Mouse (Mus musculus) telencephalon, adult 2 months (tissue): Measurements from ENCODE around the gene Plscr1.

Source experiments
- DNase-seq: peaks from one replicate; pipeline ENCODE4 v3.0.0-alpha.2; 2011; ENCODE audit warnings: low read depth, low spot score

The Plscr1 gene

DNA sequence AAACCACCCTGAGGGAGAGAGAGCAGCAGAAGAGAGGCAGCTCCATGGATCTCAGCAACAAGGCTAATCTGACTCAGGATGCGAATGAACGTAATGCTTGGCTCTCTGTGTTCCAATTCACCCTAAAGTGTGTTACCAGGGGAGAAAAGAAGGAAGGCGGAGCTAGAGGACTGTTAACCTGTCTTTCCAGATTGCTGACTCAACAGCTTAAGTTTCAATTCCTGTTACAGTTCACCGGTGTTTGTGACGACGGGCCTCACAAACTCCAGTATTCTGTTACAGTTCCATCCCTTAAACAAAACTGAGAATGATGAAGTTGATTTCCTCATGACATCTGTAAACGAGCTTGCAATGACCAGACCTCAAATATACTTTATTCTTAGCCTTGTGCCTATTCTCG lies 55.5 kb downstream of the Plscr1 start:
- no peak for DNase-seq

GRCm38 (mm10) chr9:92305620-92306220 lies 56.2 kb downstream of the Plscr1 start:
- DNase-seq: no peak

DNA sequence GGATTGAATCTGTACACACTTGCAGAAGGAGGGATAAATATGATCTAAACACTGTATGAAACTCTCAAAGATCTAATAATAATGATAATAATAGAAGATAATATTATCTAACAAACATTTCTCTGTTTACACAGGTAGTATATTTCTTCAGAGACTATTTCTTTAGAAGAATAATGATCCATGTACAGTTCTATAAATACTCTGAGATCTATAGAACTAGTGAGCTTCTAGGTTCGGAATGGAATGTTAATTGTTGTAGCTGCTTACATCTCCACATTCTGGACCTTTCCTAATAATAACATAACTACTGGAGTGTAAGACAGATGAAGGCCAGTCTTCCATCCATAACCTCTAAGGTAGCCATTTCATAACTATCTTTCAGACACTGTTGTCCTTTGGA lies 59.5 kb downstream of the Plscr1 start, which contains the start of gene 1700057G04Rik:
Gene 1700057G04Rik (plus strand): TSS at position 301 of the 400 bp plus-strand sequence.
- no peak for DNase-seq

DNA sequence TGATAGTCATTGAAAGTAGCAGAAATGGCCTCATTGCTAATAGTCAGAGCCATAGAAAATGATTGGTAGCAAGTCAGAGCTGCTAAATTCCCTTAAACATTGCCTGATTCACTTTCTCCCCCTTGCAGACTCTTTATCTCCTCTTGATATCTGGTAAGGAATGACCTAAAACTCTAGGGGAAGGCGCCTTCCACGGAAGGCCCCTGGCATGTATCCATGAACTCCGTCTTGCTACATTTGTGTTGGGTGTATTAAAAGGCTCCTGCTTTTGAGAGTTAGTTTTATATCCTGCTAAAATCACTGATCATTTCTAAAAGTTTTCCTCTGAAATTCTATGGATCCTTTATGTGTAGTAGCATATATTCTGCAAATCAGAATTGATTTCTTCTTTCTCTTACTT lies 67.2 kb downstream of the Plscr1 start:
- no peak for DNase-seq
